Mouse (Mus musculus) intestine, embryonic 14.5 days (tissue): ENCODE data around the gene Tll1. TPM values are rescaled to one million over a fixed set of nuclear protein-coding genes. Genes with fewer than 3 reads are reported as not detected.
"Not testable (repeated sequence)": the region's sequence is repeated elsewhere in the genome, so short reads cannot be mapped to it uniquely, and the experiment has no call there.

ENCODE experiments used
- ATAC-seq: fragments of 200-750 bp; cut with Nextera tagmentation; replicated peaks from 2 replicates; pipeline ENCODE4 v1.8.0; 2017; ENCODE audit warnings: low read depth, moderate number of reproducible peaks, moderate TSS enrichment, moderate library complexity; ENCODE audit not compliant: low FRiP score, low TSS enrichment
- DNase-seq: peaks from one replicate; pipeline ENCODE4 v3.0.0-alpha.2; 2018; ENCODE audit warnings: low spot score
- H3K27ac ChIP-seq: fragments of 300-500 bp; sonication (generic); 2 replicates; pipeline ENCODE4 v1.5.1; 2014; ENCODE audit warnings: low read depth, mild to moderate bottlenecking, control low read depth
- H3K27me3 ChIP-seq: fragments of 300-500 bp; sonication (generic); replicated peaks from 2 replicates; pipeline ENCODE4 v1.6.1; 2014; ENCODE audit warnings: low read length, control low read depth; ENCODE audit not compliant: control insufficient read depth, insufficient read depth
- H3K36me3 ChIP-seq: fragments of 300-500 bp; sonication (generic); 2 replicates; pipeline ENCODE4 v1.6.1; 2014; ENCODE audit warnings: low read length, control low read depth; ENCODE audit not compliant: control insufficient read depth, insufficient read depth
- H3K4me1 ChIP-seq: fragments of 300-500 bp; sonication (generic); replicated peaks from 2 replicates; pipeline ENCODE4 v1.6.1; 2014; ENCODE audit warnings: low read length, control low read depth, mixed read lengths; ENCODE audit not compliant: control insufficient read depth, insufficient read depth
- H3K4me2 ChIP-seq: fragments of 300-500 bp; sonication (generic); 2 replicates; pipeline ENCODE4 v1.6.1; 2014; ENCODE audit warnings: low read length
- H3K4me3 ChIP-seq: fragments of 300-500 bp; sonication (generic); 2 replicates; pipeline ENCODE4 v1.5.1; 2014; ENCODE audit warnings: low read depth, low read length, control low read depth, mixed read lengths
- H3K9ac ChIP-seq: fragments of 300-500 bp; sonication (generic); 2 replicates; pipeline ENCODE4 v1.6.1; 2014; ENCODE audit warnings: mild to moderate bottlenecking, low read length
- H3K9me3 ChIP-seq: fragments of 300-500 bp; sonication (generic); 2 replicates; pipeline ENCODE4 v1.6.1; 2016; ENCODE audit warnings: low read length, control low read depth; ENCODE audit not compliant: control insufficient read depth
- WGBS: fragments of 180-500 bp; shearing (Covaris S2); extraction: QIAGEN DNeasy Blood & Tissue Kit; methylation state at CpG from one replicate; pipeline ENCODE4 v1.1.7; 2014; 5-methylcytosine and 5-hydroxymethylcytosine counted together
- polyA plus RNA-seq: library from polyadenylated mRNA; unstranded; fragments of >200 nt; fragmentation: Nextera tagmentation; extraction: Ambion mirVana; gene quantifications from 2 replicates; pipeline ENCODE4 v1.2.1, GENCODE M21; 2014

Gene Tll1
- polyA plus RNA-seq, 1 experiment from 2014 or later, result 2.3 TPM

DNA sequence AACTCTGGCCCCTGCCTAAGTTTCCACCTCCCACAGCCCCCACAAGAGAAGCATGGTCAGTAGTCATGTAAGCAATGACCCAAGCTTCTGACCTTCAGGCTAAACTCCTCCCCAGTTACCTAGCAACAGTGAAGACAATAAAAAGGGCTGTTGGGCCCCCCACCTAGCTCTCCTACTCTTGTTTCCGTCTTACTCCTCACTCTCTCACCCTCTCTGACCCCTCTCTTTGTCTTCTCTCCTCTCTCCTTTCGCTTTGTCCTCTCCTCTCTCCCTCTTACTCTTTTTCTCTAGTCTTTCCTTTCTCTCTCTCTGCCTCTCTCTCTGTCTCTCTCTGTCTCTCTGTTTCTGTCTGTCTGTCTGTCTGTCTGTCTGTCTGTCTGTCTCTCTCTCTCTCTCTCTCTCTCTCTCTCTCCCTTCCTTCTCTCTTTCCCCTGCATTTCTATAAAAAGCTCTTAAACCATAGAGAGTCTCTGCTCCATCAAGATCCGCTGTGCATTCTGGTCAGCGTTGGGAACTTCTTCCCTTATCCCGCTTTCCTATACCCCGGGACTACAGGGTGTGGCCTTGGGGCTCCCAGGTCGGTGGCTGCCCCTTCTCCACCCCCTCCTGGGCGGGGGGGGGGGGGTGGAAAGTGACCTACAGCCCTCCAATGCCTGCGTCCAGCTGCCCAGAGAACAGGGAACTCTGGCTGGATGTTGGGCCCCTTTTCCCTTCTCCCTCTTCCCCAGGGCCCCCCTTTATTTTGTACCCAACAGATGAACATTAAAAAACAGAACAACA is 235.3 kb downstream of the Tll1 start:
- not testable (repeated sequence) for H3K9me3 ChIP-seq, DNase-seq, H3K4me3 ChIP-seq, ATAC-seq, H3K4me1 ChIP-seq, H3K4me2 ChIP-seq, H3K9ac ChIP-seq, H3K27me3 ChIP-seq, H3K27ac ChIP-seq, H3K36me3 ChIP-seq
- 43% methylated on average over 9 of the region's 9 CpGs for WGBS
